Mouse (Mus musculus) cerebellum, adult 18-20 months (tissue): ENCODE data around the gene Rpl27.
"Not testable (repeated sequence)": the region's sequence is repeated elsewhere in the genome, so short reads cannot be mapped to it uniquely, and the experiment has no call there.

Experiments
- DNase-seq, 2 experiments: peaks; one replicate each; pipeline ENCODE4 v3.0.0; 2021

The Rpl27 gene

GRCm38 (mm10) chr11:101442127-101442693, at the start of gene Rpl27:
Gene Rpl27, plus strand, starts transcription at chr11:101442298.
- peak; percentile 94 to 99 for DNase-seq

GRCm38 (mm10) chr11:101395110-101395509, 47.0 kb upstream of the Rpl27 start:
- DNase-seq, result peak; percentile 56 to 64

- DNase-seq, result no peak
These were observed 26.8 kb upstream of the Rpl27 start for GRCm38 (mm10) chr11:101415306-101415705.

GRCm38 (mm10) chr11:101416433-101417100, 25.5 kb upstream of the Rpl27 start:
- no peak for DNase-seq

DNA sequence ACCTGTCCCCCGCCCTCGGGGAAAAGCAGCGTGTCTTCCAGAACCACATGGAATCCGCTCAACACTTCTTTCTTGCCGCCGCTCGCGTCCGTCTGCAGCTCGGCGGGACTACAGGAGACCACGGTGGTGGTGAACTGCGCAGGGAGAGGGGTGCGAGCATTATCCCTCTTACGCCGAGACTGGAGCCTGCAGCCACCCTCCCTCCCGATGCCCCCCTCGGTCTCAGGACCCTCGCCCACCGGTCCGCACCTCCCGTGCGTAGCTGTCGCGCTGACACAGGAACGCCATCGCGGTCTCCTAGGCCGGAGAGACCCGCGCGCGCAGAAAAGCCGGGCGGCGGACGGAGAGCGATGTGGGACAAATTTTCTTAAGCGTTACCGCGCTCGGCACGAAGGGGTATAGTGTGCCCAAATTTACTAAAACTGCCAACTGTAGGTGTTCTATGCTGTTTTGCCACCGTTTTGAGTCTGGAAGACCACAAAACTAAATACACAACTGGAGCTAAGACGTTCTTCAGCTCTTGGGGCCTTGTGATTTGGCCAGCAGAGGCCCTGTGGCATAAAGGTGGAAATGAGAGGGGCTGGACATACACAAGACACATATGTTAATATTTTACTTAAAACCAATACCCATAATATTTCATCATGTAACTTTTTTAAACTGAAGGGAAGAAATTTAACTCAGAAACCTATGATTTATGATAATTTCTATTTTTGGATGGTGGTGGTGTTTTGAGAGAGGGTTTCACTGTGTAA, 24.8 kb upstream of the Rpl27 start, which contains the start of gene Aarsd1:
Aarsd1 (minus strand) TSS at position 515 of the 755 bp plus-strand sequence.
- peak; percentile 85 to 94 for DNase-seq

GRCm38 (mm10) chr11:101418991-101419390, 23.1 kb upstream of the Rpl27 start:
- DNase-seq, result no peak

DNA sequence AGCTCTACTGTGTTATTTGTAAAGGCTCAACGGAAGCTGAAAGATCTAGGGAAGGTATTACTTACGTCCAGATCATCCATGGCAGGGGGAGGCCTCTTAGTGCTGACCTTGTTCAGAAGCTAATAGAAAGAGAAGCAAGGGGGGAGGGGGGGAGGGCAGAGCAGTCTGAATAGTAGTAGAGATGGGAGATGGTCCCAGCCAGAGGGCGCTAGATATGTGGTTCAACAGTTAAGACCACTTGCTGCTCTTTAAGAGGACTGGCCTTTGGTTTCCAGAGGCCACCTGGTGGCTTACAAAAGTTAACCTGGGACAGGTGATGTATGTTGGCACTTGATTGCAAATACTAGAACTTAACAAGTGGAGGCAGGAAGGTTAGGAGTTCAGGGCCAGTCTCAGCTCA, 22.5 kb upstream of the Rpl27 start:
- DNase-seq, result no peak

DNA sequence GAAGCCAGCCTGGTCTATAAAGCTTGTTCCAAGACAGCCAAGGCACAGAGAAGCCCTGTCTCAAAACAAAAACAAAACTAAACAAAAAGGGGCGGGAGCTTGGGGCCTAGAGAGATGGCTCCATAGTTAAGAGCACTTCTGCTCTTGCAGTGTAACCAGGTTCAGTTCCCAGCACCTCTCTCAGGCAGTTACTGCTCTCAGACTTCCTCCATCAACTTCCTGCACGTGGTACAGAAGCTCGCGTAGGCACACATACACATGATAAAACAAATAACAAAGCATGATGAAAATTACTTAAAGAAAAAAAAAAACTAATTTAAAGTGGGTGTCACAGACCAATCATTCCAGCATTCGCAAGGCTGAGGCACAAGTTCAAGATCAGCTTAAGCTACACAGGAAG, 21.9 kb upstream of the Rpl27 start:
- no peak for DNase-seq

DNA sequence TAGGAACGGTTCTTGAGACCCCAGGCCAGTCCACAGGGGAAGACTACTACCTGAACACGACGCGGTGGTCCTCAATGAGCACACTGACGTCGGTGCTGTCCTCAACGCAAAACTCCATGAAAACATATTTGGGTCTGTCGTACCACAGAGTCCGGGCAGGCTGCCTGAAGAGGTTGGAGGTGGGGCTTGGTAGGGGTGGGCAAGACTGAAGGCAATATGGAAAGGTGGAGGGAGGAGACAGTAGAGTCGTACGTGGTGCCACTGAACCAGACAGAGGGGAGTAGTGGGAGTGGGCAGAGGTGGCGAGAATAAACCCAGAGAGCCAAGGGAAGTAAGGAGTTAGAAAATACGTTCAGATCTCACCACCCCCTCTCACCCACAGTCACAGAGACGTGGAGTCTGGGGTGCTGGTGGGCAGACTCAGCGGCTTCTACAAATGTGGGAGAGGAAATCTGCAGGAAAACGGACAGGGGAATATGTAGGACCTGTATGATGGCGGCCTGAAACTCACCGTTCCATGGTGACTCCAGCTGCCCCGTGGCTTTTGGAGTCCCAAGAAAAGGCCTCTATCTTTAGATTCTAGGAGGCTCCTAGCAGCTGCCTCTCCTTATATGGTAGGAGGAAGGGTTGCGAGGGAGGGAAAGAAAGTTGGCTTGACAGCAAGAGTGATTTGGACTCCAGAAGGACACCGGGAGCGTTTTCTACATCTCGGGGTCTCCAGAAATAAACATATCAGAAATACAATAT, 17.8 kb upstream of the Rpl27 start, which contains the start of gene Gm27029:
Gm27029 (minus strand) TSS at position 692 of the 747 bp plus-strand sequence.
- peak in 1 of 2 experiments; percentile 21 for DNase-seq

DNA sequence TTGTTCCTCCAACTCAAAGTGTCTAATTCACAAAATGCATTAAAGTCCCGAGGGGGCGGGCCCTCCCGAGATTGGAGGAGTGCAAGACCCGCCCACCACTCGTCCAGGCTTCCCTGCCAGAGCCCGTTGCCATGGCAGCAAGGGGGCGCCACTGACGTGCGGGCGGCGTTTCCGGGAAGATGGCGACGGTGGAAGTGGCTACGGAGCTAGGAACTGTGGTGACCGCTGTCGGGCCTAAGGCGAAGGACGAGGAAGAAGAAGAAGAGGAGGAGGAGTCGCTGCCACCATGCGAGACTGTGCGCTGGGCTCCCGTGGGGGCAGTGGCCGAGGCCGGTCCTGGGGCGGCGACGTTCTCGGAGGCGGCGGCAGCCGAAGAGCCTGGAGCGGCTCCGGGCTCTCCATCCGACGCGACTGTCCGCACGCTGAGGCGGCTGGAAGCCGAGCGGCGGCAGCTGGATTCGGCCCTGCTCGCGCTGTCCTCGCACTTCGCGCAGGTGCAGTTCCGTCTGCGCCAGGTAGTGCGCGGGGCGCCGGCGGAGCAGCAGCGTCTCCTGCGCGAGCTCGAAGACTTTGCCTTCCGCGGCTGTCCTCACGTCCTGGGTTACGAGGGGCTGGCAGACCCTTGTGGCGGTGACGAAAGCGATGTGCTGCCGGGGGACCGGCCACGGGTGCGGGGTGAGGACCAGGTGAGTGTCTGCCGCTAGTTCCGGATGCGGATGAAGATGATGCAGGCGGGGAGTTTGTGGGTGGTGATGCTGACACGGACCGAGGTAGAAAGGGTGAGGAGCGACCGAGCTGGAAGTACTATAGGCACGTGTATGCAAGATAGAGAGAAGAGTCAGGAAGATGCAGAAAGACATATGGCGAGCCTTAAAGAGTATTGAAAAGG, 16.9 kb upstream of the Rpl27 start, which contains the start of the genes Rundc1 and Ptges3l:
Rundc1 (plus strand) TSS at position 161 of the 889 bp plus-strand sequence.
Ptges3l (minus strand) TSS at position 409 of the 889 bp plus-strand sequence.
- DNase-seq, result peak; percentile 98

DNA sequence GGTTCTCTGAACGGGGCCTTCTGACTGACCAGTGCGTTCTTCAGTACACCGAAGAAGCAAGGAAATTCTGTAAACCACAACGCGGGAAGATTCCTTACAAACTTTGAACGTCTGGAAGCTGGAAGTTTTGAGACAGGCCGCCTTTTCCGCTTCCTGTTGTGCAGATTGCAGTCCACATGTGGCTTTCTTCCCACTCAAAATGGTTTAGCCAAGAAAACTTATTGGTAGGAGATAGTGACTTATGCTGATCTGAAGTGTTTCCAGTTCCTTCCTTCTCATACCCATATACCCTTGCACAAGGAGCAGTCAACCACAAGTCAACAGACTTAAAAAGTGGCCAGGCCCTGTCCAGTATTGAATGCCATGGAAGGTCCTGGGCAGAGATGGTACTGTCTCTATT, 15.9 kb upstream of the Rpl27 start:
- no peak for DNase-seq

- no peak for DNase-seq
These were observed 10.8 kb upstream of the Rpl27 start for GRCm38 (mm10) chr11:101431327-101431726.

GRCm38 (mm10) chr11:101433396-101433795, 8.7 kb upstream of the Rpl27 start:
- peak; percentile 64 to 66 for DNase-seq

- DNase-seq, result no peak
These were observed 6.3 kb upstream of the Rpl27 start for GRCm38 (mm10) chr11:101435831-101436230.

GRCm38 (mm10) chr11:101436916-101437315, 5.2 kb upstream of the Rpl27 start:
- DNase-seq, result no peak

GRCm38 (mm10) chr11:101438006-101438405, 4.1 kb upstream of the Rpl27 start:
- not testable (repeated sequence) for DNase-seq

- not testable (repeated sequence) for DNase-seq
These were observed 510 bp upstream of the Rpl27 start for GRCm38 (mm10) chr11:101441450-101442126.

DNA sequence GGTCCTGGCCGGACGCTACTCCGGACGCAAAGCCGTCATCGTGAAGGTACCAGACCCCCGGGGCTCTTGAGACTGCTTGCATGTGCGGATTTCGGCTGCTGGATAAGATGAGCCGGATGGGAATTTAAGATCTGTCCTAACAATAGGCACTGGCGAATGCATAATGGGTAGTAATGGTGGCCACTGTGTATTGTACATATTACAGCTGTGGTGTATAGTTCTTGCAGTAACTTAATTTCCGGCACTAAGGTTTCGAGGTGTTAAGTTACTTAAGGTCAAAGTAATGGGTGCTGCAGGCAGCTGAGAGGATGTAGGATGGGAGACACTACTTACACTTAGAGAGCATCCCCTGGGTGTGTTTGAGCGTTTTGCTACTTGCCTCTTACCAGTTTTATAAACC, 662 bp downstream of the Rpl27 start:
- no peak for DNase-seq

- no peak for DNase-seq
These were observed 4.2 kb downstream of the Rpl27 start for GRCm38 (mm10) chr11:101446319-101446718.

GRCm38 (mm10) chr11:101446860-101447259, 4.8 kb downstream of the Rpl27 start:
- not testable (repeated sequence) for DNase-seq

DNA sequence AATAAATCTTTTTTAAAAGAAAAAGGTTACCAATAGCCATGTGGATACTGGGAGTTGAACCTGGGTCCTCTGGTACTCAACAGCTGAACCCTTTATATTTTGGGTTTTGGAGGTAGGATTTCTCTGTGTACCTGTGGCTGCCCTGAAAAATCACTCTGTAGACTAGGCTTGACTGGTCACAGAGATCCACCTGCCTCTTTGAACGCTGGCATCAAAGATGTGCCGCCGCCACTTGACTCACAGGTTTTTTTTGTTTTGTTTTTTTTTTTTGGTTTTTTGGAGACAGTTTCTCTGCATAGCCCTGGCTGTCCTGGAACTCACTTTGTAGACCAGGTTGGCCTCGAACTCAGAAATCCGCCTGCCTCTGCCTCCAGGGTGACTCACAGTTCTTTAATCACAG, 5.7 kb downstream of the Rpl27 start:
- DNase-seq, result no peak
